Mouse (Mus musculus) telencephalon, adult 2 months (tissue): ENCODE measurements at regions not wholly inside any gene's neighbourhood (a gene's known extent, or its start where the extent isn't known, plus 50 kb on each side); places are given as distances from the start of the nearest gene placed in this dataset.

Experiments
- DNase-seq: peaks from one replicate; pipeline ENCODE4 v3.0.0-alpha.2; 2011; ENCODE audit warnings: low read depth, low spot score

DNA sequence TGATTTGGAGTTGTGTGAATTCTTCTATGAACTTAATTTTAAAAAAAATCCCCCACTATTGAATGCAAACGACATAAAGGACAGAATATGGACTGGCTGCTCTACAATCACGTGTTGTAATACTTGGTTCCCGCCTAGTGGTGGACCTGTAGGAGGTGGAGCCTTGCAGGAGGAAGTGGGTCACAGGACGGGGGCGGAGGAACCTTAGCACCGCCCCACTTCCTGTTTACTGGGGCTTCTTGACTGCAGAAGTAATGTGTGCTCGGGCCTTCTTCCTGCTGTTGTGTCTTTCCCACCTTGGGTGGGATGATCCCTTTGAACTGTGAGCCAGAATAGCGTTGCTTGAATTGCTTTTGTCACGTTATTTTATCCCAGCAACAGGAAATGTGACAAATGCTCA lies 52.2 kb upstream of the Tmem108 start:
- no peak for DNase-seq

DNA sequence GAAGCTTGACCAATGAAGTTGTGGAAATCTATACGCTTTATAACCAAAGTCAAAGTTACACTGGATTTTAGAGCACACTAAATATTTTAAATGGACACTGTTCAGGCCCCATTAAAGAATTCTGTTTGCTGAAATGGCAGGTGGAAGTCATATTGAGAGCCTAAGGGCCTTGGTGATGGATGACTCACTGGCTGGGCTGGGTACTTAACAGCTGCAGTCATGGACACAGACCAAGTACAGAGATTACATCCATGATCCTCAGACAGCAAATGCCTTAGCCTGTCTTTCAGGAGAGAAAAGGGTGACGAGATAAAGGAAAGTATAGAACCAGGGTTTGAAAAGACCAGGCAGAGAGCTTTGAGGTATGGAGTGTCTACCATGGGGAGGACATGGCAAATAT lies 57.4 kb upstream of the Tmem108 start:
- DNase-seq: no peak

DNA sequence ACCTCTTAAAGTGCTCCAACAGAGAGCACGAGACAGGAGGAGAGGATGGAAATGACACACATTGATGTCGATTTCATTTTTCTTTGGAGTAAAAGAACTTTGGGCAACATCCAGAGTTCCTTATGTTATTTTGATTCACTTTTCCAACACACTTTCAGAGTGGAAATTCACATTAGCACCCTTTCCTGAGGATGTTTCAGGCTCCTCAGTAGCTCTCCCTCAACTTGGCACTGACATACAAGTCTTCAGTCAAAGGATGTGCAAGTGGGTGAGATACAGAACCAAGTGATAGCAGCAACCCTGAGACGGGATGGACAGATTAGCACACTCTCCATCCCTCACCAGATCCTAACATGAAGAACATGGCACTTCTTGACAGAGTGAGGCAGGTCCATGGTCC lies 60.0 kb upstream of the Tmem108 start:
- no peak for DNase-seq

DNA sequence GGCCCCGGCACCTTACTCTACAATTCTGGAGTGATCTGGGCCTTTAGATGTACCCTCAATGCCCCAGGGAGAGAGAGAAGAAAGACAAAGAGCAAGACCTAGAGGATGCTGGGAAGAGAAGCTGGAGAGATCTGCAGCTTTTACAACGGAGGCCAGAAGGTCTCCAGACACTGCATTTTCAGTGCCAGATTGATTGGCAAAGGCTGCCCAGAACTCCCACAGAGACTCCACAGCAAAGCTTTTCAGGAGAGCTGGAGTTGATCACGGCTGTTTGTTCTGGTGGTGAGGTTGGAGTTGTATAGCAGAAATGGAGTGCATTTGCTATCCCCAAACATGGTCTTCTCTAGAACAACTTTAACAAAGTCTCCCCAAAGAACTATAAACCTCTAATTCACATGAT lies 61.9 kb upstream of the Tmem108 start:
- DNase-seq: no peak

DNA sequence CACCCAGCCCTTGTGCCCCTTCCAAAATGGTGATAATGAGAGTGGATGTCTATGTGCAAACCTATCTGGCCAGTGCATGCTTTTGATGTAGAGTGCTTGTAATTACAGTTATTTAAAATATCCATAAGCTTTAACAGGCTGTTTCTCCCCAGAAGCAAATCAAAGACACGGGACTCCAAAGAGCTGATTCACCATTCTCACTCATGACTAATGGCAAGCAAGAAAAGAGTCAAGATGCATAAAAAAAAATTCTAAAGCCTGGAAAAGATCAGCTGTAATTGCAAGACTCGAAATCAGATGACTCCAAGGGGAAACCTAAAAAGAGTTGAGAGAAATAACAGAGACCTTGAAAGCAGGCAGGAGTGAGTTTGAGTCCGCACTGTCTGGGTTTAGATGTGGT lies 79.6 kb upstream of the Tmem108 start:
- DNase-seq: no peak

DNA sequence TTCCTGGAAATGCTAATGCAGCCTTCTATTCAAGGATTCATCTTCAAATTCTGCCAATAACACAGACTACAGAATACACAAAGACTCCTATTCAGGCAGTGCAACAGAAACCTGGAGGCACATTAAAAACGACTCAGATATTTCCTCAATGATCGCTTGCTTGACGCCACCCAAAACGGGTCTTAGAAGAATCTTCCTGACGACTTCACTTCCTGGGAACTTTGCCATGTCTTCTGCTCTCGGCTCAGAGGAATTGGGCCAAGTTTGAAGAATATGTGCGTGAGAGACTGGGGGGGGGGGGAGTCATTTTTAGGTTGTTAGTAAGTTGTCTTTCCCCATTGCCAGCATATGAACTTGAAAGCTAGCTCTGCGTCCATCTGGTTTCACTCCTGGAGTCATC lies 82.2 kb upstream of the Tmem108 start:
- no peak for DNase-seq

DNA sequence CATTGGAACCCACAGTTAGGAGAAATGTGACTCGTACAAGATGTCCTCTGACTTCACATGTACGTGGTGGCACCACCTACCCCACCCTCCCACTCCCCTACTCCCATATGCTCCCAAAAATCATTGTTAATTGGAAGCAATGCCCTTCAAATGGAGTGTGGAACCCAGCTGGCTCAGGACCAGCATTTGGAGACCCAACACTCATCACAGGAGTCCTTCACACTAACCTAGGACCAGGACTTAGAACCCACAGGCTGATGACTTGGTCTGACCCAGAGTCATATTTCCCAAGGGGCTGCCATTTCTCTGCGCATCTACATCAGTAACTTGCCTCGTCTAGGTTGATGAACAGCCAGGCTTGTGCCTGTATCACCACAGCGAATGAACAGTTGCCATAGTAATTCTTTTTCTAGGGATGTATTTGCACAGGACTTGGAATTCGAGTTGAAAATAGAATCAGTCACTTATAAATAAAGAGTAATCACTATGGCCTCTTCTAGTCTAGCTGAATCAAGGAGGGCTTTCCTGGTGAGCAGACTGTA lies 84.3 kb upstream of the Tmem108 start:
- DNase-seq: no peak

DNA sequence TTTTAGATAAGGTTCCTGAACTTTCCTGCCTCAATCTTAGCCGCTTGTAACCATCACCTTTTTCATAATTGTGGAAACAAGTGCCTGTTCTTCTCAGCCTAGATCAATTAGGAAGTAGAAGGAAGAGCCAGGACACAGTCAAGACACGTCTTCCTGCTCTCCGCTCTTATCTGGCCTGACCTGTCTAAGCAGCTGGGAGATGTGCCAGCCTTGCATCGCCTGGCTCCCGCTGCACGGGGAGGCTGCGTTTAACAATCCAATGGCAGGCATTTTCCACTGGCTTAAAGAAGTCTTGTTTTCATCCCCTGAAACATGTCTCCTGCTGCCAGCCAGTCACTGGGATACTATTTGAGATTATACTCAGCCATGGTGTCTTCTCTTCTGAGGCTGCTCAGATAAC lies 86.3 kb upstream of the Tmem108 start:
- DNase-seq: no peak

DNA sequence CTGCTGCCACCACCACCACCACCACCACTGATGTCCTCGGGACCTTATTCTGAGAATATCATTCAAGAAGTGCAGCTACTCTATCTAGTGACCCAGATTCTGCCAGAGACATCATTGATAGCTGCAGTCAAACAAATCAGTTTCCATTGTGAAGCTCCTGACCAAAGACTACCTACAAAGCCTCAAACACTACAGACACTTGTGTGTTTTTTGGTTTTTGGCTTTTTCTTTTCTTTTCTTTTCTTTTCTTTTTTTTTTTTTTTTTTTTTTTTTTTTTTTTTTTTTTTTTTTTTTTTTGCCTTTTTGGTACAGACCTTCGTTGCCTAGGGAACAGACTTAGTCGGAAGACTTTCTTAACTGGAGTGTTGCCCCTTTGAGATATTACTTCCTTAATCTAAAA lies 87.4 kb upstream of the Tmem108 start:
- no peak for DNase-seq

DNA sequence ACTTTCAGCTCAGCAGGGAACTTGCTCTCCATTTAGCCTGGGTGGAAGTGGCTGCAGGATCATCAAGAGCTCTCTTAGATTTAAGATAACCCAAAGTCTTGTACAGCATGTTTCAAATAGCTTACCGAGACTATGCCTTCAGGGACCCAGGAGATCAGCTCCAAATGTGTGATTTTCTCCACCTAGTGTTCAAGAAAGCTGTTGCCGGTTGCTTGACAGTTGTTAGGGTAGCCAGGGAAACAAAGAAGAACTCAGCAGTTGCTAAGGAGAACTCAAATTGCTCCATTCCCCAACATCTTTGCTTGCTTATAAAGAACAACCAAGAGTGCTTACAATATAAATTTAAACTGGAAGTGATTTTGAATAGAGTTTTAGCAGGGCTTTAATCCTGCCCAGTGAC lies 91.1 kb upstream of the Tmem108 start:
- no peak for DNase-seq

DNA sequence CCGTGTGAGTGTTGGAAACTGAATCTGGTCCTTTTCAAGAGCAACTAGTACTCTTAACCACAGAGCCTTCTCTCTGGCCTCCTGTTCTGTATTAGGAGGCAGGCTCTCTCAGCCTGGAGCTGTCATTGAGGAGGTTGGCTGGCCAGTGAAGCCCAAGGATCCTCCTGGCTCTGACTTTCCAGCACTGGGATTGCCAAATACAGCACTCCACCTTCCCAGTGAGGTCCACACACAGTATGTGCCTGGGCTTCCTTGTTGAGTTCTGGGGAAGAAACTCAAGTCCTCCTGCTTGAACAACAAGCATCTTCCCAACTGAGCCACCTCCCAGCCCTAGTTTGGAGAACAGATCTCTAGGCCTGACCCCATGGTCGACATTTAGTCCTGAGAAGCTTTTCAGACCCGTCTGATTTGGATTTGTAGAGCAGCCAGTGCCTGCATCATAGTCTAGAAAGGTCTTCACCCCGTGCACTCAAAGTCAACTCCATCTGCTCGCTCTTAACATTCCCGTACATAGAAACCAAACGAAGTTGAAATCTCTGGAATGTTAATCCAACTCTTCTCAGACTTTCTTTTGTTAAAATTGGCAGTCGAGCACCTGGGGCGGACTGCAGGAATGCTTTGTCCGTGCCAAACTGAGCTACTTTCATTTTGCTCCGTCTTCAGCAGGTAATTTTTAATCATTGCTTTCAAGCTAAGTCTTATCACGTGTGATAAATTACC lies 99.2 kb upstream of the Tmem108 start:
- DNase-seq: no peak

DNA sequence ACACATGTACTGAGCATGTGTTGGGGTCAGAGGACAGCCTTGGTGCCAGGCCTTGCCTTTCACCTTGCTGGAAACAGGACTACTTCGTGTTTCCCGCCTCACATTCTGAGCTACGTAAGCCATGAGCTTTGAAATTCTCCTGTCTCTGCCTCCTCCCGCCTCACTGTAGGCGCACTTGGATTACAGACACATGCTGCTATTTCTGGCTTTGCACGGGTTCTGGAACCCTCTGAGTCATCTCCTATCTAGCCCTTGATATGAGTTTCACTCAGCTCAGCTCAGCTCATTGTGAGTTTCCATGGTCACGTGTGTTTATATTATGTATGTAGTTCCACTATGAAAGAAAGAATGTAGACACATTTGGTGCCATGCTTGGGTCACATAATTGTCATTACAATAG lies 100.9 kb upstream of the Tmem108 start:
- peak; percentile 46 for DNase-seq

DNA sequence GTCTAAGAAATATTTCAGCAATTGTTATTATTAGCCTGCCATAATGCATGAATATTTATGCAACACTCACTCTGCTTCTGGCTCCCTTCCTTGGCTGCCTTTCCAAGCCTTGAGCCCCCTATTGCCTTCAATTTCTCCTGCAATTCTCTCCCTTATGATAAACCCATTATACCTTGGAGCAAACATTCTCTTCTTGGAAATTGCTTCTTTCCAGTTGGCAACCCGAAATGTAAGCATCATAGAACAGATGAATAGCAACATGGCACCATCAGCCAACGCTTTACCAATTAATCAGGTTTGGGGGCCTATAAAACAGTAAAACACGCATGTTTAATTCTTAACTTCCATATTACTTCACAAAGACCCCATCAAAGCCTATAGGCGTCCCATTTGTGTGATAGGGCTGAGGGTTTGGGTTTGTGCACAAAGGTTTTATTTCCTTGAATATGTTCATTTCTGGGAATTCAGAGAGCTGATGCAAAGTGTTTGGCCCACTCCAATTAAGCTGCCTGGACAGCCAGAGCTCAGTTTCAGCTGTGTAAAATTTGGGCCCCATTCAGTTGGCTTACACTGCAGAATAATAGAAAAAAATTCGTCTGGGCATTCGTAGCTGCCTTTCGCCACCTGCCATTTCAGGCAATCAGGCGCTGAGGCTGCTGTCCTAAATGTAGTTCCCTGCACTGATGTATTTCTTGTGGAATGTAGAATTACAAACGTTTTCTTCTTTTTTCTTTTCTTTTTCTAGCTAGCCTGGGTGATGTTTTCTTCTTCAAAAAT lies 106.0 kb upstream of the Tmem108 start:
- no peak for DNase-seq

DNA sequence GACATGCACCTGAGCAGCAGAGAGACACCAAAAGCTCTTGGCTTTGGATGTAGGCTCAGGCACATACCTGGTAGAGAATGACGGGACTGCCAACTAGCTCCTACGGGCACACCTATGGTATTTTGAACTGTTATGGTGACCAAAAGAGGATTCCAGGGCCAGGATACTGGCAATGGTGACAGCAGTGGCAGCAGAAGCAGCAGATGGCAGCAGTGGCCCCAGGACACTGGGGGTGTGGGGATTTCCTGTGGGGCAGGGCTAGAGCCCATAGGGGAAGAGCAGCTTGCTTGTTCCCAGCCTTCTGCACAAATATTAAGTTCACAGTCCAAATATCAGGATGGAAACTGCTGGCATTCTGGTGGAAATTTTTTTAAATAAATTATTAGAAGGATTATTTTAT lies 107.6 kb upstream of the Tmem108 start:
- no peak for DNase-seq

DNA sequence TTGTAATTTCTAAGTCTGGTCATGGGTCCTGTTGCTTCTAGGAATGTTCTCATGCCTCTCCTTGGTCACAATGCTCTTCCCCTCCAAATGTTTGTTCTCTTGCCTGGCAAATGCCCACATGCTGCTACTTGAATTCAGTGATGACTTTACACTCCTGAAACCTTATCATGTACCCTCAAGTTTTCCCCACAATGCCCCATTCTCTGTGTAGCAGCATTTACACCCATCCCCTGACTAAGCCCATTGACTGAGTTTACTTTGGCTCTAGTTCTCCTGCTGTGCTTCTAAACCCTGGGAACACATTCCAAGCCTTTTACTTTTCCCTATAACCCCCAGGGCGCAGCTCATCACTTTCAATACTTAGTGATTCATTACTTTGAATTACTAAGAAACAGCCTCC lies 110.5 kb upstream of the Tmem108 start:
- DNase-seq: no peak

DNA sequence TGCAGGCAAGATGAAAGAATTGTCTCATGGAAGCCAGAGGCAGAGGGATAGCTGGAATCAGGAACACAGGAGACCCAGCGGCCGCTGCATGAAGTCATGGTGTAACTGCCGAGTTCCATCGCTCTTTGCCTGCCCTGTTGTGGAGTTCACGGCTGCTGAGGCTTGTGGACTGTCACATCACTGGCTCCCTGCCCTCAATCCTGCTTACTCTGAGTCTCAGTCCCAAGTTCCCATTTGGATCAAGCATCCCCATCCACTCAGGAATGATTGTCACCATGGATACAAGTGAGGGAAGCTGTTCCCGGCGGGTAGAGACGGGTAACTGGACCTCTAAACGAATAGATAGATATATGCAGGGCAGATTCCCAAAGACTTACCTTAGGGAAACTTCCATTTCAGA lies 112.2 kb upstream of the Tmem108 start:
- no peak for DNase-seq

DNA sequence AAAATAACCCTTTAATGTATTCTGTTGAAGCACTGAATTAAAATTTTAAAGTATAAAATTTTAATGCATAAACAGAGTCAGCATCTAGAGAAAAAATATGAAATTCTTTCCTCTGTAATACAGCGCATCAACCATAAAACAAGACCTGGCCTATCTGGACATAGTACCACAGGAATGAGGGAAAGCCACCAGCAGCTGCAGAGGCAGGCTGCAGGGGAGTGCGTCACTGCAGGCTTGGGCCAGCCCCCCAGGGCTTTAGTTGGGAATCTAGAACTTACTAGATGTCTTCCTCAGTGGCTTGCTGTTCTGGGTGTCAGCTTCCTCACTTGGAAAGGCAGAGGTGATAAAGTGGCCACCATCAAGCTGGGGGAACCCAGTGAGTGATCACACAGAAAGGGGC lies 116.2 kb upstream of the Tmem108 start:
- no peak for DNase-seq

DNA sequence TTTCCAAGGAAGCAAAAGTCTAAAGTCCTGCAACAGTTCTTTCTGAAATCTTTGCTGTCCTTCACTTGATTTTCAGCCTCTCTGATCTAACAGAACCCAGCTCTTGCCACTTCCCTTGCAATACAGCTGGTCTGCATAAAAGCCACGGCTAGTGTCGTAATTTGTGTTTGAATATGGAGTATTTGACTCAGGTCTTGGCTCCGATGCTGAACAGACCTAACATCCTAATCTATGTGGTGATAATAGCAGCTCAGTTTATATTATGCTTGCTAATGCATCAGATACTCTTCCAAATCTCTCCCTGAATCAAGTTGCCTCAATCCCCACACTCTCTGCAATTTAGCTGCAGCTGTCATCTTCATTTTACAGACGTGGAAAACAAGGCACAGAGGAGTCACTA lies 109.5 kb upstream of the Nphp3 start:
- no peak for DNase-seq

DNA sequence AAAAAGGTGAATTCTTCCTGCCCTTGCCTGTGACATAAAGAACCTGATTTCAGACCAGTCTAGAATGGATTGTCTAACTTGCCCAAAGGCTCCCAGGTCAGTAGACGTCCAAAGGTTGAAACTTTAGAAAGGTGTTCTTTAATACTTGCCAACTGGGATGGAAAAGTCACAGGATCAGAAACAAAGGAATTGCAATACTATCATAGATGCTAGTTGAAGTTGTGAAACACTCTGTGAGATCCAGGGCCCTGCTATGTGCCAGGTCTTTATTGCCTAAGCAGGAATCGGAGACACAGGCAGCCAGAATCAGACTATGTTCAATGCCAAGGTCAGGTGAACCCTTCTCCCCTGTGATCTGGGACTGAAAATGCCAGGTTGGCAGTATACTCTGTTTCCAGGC lies 108.0 kb upstream of the Nphp3 start:
- DNase-seq: no peak

DNA sequence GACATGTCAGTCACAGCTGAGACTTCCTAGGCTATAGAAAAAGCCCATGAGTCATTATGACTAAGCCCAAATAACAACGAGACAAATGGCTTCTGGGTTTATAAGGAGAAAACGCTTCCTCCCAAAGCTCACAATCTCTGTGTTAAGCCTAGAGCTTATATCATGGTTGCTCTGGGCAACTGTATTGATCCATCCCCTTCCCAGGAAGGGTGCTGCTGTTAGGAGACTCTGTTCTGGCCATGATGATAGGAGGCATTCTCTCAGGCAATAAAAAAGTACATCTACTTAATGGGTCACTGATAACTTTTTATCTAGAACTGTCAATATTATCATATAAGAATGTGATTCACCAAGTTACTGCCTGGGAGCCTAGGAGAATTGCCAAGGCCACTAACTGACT lies 103.0 kb upstream of the Nphp3 start:
- no peak for DNase-seq

DNA sequence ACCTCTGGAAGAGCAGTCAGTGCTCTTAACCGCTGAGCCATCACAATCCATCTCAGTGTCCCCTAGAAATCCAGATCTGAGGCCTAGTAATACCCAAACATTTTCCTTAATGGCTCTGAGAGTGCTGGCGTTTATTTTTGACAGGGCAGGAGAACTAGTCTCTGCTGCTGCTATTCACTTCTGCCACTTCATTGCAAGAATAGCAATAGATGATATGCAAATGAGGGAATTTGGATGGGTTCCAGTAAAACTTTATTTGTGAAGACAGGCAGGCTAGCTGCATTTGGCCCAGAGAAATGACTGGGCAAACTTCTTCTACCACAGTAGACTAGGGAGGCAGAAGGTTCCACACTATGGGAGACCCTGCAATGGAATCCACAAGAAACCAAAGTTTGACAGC lies 91.0 kb upstream of the Nphp3 start:
- no peak for DNase-seq

DNA sequence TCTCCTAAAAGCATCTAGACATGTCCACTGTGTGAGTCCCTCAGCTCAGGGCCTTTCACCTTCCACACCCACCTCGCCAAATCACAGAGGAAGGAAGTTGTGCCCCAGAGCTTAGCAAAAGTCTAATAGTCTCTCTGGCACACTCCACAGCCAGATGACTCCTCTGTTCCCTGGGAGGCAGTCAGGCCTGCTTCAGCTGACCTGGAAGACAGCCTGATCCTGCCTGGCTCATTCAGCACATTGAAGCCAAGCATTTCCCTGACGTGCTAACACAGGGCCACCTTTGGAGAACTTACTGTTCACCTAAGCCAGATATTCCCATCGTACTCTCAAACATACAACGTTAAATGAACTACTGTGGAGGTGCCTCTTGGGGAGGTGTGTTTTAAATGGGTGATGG lies 87.2 kb upstream of the Nphp3 start:
- no peak for DNase-seq

DNA sequence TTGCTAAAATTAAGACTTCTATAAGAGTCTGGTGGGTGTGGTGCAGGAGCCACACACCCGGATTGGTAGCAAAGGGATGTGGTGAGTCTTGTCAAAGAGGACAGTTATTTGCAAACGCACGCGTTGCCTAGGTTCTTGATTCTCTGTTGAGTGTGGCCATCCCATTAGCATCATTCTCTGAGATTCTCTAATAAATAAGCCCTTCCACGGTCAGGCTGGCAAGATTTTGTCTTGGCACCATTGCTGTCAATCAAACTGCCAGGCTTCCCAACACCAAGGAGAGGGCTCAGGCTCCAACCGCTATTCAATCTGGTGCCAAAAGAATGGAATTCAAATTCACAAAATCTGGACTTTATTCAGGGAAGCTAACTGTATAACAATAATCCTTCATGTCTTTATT lies 84.6 kb upstream of the Nphp3 start:
- no peak for DNase-seq
